ENCODE assay signal across 8 mouse cellular contexts in genomic region chr14:84443761-84444160, GRCm38 (mm10). TPM values are rescaled to one million over a fixed set of nuclear protein-coding genes. Genes with fewer than 3 reads are reported as not detected.
DNase-seq lines count a peak whose midpoint lies in the region; ATAC-seq and TF ChIP-seq lines count a peak whose summit lies in the region.

No protein-coding gene starts in this region.

- H3K9ac ChIP-seq in embryonic facial prominence, embryonic 12.5 days: peak overlapping the region; percentile 38
- no peak overlapping the region for H3K9ac ChIP-seq in intestine, embryonic 15.5 days
- H3K9ac ChIP-seq in midbrain, embryonic 16.5 days (ENCODE audit: low read depth, low read length): peak overlapping the region; percentile 85

- no peaks in the 10 kb centered on the region for H3K36me3 ChIP-seq in embryonic facial prominence, embryonic 12.5 days
- H3K36me3 ChIP-seq in intestine, embryonic 15.5 days: no peaks in the 10 kb centered on the region
- H3K36me3 ChIP-seq in midbrain, embryonic 16.5 days (ENCODE audit: control insufficient read depth, insufficient read depth, low read length): no peaks in the 10 kb centered on the region

- H3K4me3 ChIP-seq in layer of hippocampus, adult 2 months: peak overlapping the region; percentile 80
- peak overlapping the region; percentile 57 for H3K4me3 ChIP-seq in embryonic facial prominence, embryonic 12.5 days
- peak overlapping the region; percentile 50 for H3K4me3 ChIP-seq in intestine, embryonic 15.5 days (replicated peaks)
- H3K4me3 ChIP-seq in midbrain, embryonic 16.5 days (ENCODE audit: low read depth, low read length): peak overlapping the region; percentile 85

- 2% methylated on average over 13 of the region's 13 CpGs for WGBS in embryonic facial prominence, embryonic 12.5 days
- 2% methylated on average over 13 of the region's 13 CpGs for WGBS in intestine, embryonic 15.5 days
- 0% methylated on average over 13 of the region's 13 CpGs for WGBS in midbrain, embryonic 16.5 days

- no peak for ATAC-seq in embryonic facial prominence, embryonic 12.5 days (ENCODE audit: insufficient number of reproducible peaks, insufficient read depth, low FRiP score, low TSS enrichment)
- ATAC-seq in intestine, embryonic 15.5 days: no peak; the same call in 1 of the 2 replicates
- no peak for ATAC-seq in midbrain, embryonic 16.5 days

- no peak for DNase-seq in layer of hippocampus, adult 2 months (ENCODE audit: low spot score in 2 of 2)
- no peak for DNase-seq in layer of hippocampus, adult 9-11 months
- no peak for DNase-seq in embryo, embryonic 10 days (ENCODE audit: low spot score)
- DNase-seq in frontal cortex, postnatal 25 days (ENCODE audit: low spot score in 2 of 2): no peak
- DNase-seq in urinary bladder, postnatal 25 days (ENCODE audit: low spot score): no peak

- H3K27ac ChIP-seq in layer of hippocampus, adult 2 months: peak overlapping the region; percentile 92
- H3K27ac ChIP-seq in embryonic facial prominence, embryonic 12.5 days: no peak overlapping the region
- H3K27ac ChIP-seq in intestine, embryonic 15.5 days: no peak overlapping the region
- peak overlapping the region; percentile 88 for H3K27ac ChIP-seq in midbrain, embryonic 16.5 days (ENCODE audit: low read length)

- H3K9me3 ChIP-seq in embryonic facial prominence, embryonic 12.5 days: no peaks in the 10 kb centered on the region
- no peaks in the 10 kb centered on the region for H3K9me3 ChIP-seq in intestine, embryonic 15.5 days
- no peaks in the 10 kb centered on the region for H3K9me3 ChIP-seq in midbrain, embryonic 16.5 days (replicated peaks; ENCODE audit: control insufficient read depth, low read length, poor library complexity, severe bottlenecking)

- no peak for TF ChIP-seq CTCF in layer of hippocampus, adult 2 months (conservative IDR thresholded peaks at IDR 0.05)

- peak overlapping the region; percentile 87 for H3K4me2 ChIP-seq in embryonic facial prominence, embryonic 12.5 days (replicated peaks)
- peak overlapping the region; percentile 87 for H3K4me2 ChIP-seq in intestine, embryonic 15.5 days (replicated peaks)
- peak overlapping the region; percentile 82 for H3K4me2 ChIP-seq in midbrain, embryonic 16.5 days (ENCODE audit: low read length)

- H3K27me3 ChIP-seq in embryonic facial prominence, embryonic 12.5 days: peaks cover 23% of the 10 kb centered on the region
- peaks cover 38% of the 10 kb centered on the region for H3K27me3 ChIP-seq in intestine, embryonic 15.5 days (replicated peaks)
- no peaks in the 10 kb centered on the region for H3K27me3 ChIP-seq in midbrain, embryonic 16.5 days (ENCODE audit: control insufficient read depth, insufficient read depth, low read depth, low read length)

- peaks cover 14% of the 10 kb centered on the region; the same call in 1 of the 2 replicates for H3K4me1 ChIP-seq in embryonic facial prominence, embryonic 12.5 days
- peaks cover 18% of the 10 kb centered on the region for H3K4me1 ChIP-seq in intestine, embryonic 15.5 days (replicated peaks)
- H3K4me1 ChIP-seq in midbrain, embryonic 16.5 days (ENCODE audit: control insufficient read depth, insufficient read depth, low read length): no peaks in the 10 kb centered on the region

RNA-seq across cellular contexts. Expression of gene Pcdh17, which starts 0.4 kb away (rescaled TPM):
- 10 to 100 TPM; 41.1 to 44.8 TPM for total RNA-seq in layer of hippocampus, adult 2 months (2021)
- polyA plus RNA-seq in embryonic facial prominence, embryonic 12.5 days (2016; fragmentation: Nextera tagmentation; extraction: Ambion mirVana): 7.6 and 8.9 TPM in 2 replicates
- 4.9 and 5.3 TPM in 2 replicates for polyA plus RNA-seq in intestine, embryonic 15.5 days (2015; fragmentation: Nextera tagmentation; extraction: Ambion mirVana)
- 40.8 and 42.6 TPM in 2 replicates for polyA plus RNA-seq in midbrain, embryonic 16.5 days (2015; fragmentation: Nextera tagmentation; extraction: Ambion mirVana)

Comparison
In these comparisons a context has a peak if more than half of its experiments do, and no peak if none do; other contexts are left out.
1. H3K27ac ChIP-seq: peak in layer of hippocampus, adult 2 months (single experiment) and midbrain, embryonic 16.5 days (single experiment); none in embryonic facial prominence, embryonic 12.5 days (single experiment) and intestine, embryonic 15.5 days (single experiment).
2. Peak in every context shown above with its lines, with median percentiles within 50 percentile points of each other: H3K4me3 ChIP-seq and H3K4me2 ChIP-seq.